Mouse (Mus musculus) brain, adult 2 months (tissue): ENCODE results near the gene Cd22.
"Not testable (repeated sequence)": the region's sequence is repeated elsewhere in the genome, so short reads cannot be mapped to it uniquely, and the experiment has no call there.

Source experiments
- DNase-seq: peaks from one replicate; pipeline ENCODE4 v3.0.0; 2011; ENCODE audit warnings: low read depth, low spot score

The Cd22 gene

DNA sequence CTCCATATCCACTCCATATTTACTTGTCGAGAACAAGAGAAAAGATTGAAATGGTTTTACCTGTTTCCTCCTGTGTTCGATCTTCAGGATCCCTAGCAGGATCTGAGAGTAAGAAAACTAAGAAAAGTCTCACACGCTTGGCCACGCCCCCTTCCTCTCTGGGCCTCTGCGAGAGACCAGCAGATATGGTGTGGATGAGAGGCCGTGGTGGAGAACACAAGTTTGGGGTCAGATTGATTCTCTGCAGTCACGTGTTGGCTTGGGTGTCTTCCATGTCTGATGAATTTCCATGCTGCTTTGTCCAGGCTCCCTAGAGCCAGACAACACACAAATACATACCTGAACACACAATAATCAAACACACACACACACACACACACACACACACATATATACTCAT is at the start of gene Cd22:
Gene Cd22, minus strand, starts transcription at position 167 of the 400 bp plus-strand sequence.
- DNase-seq = no peak

DNA sequence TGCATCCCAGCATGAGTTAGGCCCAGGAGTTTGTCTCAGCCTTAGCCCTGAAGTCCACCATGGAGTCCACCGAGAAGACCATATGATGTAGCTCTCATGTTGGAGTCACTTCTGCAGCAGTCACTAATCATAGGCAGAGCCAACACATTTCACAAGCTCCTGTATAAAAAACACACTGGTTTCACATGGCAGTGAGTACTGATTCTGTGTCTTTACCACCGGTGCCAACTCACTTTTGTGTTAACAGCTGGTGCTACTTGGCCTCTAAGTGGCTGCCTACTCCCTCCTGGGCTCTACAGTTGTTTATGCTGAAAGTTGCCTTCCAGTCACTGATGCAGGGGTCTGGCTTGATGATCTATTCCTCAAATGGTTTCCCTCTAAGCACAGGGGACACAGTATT is 44.4 kb upstream of the Cd22 start, which contains the start of gene Hamp2:
Gene Hamp2, minus strand, starts transcription at position 101 of the 400 bp plus-strand sequence.
- DNase-seq = not testable (repeated sequence)

DNA sequence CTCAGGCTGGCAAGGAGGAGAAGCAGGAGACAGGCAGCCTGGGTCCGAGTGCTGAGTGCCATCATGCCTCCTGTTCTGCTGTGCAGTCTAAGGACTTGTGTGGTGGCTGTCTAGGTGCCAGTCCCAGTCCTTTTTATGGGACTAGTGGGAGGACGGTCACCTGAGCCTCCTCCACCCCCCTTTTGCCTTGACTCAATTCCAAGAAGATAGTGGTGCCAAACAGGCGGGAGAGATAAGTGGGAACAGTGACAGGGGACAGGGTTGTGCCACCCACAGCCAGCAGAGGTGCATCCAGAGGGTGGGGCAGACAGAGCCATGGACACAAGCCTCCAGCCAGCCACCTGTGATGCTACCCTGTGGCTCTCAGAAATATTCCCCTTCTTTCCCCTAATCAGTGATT is 43.9 kb upstream of the Cd22 start:
- no peak for DNase-seq

DNA sequence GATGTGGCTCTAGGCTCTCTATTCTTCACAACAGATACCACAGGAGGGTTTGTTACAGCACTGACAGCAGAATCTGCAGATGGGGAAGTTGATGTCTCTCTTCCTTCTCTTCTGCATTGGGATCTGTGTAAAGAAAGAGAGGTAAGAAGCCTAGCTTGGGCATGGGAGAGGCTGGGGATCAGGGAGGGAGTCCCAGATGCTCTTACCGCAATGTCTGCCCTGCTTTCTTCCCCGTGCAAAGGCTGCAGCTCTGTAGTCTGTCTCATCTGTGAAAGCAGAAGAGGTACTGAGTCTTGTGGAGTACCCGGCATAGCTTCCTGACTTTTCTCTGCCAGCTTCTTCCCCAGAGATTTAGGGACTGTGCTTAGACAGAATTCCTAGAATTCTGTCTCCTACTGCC is 42.3 kb upstream of the Cd22 start:
- DNase-seq = not testable (repeated sequence)

DNA sequence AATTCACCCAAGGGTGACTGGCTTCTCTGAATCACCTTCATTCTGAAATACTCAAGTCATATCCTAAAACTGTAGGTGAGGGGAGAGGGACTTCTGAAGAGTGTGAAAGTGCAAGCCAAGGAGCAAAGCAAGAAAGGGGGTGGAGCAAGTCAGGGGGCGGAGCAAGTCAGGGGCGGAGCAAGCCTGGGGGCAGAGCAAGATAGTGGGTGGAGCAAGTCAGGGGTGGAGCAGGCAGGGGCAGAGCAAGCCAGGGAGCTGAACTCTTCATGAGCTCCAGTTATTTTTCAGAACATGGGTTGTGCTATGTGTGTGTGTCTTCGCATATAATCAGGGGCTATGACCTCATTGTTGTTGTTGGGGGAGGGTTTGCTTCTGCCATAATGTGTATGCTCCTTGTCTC is 40.1 kb upstream of the Cd22 start:
- DNase-seq = no peak

DNA sequence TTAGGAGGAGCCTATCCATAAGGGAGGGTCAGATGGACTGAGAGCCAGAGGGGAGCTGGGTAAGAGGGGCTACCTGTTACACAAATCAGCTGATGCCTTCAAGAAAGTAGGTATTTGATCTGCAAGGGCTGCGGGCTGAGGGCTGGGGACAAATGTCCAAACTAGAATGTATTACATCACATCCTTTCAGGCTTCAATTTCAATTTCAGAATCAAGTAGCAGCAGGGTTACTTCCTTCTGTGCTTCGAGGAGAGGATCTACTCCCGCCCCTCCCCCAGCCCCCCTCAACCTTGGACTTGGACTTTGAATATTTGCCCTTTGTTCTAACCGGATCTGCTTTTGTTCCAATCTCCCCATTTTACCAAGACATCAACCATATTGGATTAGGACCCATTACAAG is 37.1 kb upstream of the Cd22 start:
- no peak for DNase-seq

DNA sequence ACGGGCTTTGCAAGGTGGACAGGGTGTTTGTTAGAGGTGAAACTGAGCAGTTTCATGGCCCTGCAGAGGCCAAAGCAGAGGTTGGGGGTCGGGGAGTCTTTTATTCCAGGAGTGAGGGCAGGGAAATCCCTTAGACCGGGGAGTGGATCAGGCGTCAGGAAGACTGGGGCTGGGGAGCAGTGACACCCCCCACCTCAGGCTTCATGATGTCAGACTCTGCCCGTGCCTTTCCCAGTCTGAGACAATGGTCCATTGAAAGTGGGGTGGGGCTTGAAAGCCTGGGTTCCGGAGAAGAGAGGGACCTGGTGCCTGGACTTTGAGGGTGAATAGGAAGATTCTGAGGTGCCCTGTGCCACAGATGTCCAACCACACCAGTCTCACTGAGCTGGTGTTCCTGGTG is 36.6 kb upstream of the Cd22 start:
- peak; percentile 86 for DNase-seq

DNA sequence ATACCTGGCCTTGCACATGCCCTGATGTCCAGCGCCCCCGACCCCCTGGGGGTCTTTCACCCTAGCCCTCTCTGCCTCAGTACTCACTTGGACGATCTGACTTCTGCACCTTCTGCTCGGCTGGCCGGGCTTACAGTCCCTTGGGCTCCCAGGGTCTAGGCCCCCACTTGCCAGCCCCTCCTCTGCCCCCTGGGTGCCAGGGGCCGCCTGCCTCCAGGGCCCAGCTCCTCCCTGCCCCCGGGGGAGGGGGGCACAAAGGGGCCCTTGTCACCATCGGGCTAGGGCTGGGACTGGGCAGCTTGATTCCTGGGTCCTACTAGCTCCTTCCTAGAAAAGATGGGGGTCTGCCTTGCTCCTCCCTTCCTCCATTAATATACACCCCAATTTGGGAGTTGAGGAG is 34.6 kb upstream of the Cd22 start, which contains the start of gene Mag:
Gene Mag, minus strand, starts transcription at position 142 of the 400 bp plus-strand sequence.
- DNase-seq = peak; percentile 84

DNA sequence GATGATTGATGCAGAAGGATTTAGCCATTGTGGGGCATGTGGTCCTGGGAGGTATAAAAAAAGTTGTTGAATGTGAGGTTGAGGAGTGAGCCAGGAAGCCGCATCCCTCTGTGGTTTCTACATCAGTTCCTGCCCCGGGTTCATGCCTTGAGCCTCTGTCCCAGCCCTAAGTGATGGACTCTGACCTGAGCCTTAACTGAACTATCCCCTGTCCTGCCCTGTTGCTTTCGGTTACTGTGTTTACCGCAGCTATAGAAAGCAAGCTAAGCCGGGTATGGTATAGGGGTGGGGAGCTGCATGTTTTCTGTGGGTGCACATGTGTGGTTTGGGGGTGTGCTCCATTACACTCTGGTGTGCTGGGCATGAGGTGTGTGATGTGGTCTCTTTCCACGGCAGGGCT is 29.6 kb upstream of the Cd22 start:
- DNase-seq = no peak

DNA sequence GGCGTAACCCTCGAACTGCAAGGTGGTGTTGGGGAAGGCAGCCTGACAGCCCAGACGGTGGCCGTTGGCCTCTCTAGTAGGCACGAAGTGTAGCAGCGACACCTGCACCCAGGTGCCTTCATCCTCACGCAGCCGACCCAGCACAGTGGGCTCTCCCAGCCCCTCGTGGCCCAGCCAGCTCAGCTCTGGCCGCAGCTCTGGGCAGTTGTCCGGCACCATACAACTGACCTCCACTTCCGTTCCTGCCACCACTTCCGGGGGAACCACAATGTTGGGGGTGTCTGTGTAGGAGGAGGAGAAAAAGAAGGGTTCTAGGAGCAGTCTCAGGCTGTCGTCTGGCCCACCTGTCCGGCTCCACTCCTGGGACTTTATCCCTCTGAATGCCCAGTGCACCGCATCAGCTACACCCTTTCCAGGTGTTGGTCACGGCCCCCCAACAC is 28.9 kb upstream of the Cd22 start:
- no peak for DNase-seq

DNA sequence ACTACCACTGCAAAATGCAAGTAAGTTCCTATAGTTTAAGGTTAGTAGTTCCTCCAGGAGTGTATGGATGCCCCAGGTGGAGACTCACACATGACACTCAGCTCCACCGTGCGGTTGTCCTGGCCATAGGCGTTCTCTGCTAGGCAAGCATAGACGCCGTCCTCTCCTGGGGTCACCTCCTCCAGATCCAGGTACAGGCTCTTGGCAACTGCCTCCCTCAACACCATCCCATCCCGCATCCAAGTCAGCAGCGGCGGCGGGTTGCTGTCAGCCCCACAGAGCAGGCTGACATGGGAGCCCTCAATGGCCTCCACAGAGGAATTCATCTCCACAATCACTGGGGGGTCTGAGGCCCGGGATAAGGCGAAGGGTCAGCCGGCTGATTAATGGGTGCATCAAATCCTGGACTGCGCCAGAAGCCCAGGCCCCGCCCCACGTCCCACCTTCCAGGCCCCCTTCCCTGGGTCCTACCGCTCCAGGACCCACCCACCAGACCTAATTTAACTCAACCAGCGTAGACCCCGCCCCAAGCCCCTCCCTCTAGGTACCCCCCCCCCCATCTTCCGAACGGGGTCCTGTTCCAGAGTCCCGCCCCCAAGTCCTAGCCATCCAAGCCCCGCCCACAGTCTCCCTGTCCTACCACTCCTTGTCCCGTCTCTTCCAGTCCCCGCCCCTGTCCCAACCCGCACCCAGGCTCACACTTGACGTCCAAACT is 28.3 kb upstream of the Cd22 start:
- DNase-seq = peak; percentile 61

DNA sequence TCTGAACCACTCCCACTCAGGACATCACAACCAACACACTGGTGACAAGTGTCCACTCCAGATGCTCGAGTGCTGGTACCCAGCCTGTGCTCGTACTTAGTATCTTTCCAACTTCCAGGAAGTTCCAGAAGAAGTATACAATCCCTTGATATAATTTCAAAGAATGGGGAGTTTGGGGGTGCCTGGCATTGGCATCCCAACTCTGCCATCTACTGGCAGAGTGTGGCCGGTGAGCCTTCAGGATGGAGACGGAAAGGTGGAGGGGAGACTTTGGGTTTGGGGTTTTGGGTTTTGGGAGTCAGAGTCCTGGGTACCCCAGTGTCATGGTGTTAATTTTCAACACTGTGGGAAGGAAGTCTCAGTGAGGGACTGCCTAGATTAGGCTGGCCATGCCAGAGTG is 23.9 kb upstream of the Cd22 start:
- DNase-seq = peak; percentile 27

DNA sequence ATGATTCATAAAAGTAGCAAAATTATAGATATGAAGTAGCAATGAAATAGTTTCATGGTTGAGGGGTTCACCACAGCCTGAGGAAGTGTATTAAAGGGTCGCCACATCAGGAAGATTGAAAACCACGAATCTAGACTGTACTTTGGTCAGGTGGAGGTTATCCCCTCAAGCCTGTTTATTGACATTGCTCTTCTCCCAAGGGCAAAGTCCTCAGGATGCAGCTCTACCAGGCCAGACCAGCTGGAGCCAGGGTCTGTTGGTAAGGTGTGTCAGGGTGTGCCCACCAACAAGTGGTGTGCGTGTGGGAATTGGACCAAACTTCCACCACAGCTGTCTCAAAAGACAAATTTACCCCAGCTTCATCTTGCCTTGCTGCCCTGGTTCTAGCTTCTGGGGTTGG is 15.1 kb upstream of the Cd22 start:
- DNase-seq = no peak

DNA sequence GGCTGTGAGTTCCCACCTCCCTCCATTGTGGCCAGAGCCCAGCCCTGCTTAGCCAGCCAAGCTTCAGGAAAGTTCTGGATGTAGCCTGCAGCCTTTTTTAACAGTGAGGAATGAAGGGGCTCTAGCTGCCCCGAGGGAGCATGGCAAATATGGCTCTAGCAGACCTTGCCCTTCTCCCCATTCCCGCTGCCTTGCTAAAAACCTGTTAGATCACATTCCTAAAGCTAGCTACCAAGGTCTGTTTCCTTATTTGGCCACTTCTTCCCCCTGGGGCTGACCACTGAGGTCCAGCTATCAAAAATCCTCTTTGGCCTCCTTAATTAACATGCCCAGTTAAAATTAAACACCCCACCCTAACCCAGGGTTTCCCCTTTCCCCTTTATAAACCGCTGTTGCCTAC is 12.4 kb upstream of the Cd22 start:
- no peak for DNase-seq

DNA sequence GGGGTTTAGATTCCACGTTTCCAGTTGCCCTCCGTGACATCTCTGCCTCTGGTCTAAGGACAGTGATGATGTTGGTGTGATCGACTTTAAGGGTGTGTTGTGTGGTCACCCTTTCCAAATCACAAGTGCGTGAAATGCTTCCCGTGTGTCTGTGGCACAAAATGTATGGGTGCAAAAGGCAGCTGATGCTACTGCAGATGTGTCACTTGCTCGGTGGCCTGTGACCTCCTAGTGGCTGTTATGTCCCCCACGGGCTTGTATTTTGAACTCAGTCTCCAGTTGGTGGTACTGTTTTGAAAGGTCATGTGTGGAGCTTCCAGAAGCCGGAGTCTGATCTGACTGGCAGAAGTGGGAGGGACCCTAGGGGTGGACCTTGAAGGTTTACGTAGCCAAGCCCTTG is 11.6 kb upstream of the Cd22 start:
- DNase-seq = no peak

DNA sequence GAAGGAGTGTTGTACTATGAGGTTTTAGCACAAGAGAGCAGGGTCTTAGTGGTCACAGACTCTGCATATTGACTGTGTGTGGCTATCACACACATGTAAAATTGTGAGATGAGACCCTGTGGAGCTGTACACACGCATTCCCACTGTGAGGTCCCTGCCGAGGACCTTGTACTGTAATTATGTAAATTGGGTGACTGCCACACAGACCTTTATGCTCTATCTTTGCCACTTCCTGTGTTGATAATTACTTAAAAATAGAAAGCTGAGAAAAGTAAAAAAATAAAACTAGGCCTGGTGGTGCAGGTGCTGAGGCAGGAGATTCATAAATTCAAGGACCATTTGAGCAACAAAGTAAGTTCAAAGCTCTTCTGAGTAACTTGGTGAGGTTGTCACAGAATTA is 10.5 kb upstream of the Cd22 start:
- DNase-seq = no peak

DNA sequence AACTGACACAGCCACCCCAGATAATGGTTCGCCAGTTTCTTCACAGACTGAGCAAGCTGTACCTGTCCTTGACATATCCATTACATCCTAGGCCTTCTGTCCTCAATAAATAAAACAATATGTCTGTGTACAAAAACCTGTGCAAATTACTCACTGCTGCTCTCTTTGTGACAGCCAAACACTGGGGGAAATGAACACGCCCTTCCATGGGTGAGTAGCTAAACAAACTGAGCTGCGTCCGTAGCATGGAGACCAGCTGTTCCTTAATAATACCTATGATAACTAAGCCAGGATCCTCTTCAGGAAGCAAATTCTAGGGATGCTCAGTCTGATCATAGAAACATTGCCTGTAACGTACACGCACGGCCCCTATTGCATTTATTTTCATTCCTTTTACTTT is 8.6 kb upstream of the Cd22 start:
- no peak for DNase-seq

DNA sequence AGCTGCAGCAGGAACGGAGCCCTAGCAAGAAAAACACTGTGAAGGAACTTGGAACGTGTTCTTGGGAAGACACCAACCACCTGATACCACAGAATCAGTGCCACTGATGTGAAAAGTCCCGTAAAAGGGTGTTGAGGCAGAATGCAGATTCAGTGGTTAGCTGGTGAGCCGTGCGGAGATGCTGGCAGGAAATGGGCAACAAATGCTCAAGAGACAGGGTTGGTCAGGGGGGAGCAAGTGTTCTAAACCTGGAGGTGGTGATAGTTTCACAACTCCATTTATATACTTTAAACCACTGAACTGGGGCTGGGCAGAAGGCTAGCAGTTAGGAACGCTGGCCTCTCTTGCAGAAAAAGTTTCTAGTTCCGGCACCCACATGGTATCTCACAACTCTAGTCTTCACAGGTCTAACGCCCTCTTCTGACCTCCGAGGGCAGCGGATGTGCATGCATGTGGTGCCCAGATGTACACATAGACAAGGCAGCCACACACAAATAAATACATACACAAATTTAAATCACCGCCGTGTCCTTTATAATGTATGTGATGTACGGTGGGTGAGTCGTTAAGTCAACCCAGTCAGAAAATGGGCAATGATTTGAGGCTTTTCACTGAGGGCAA is 7.5 kb upstream of the Cd22 start:
- DNase-seq = no peak

DNA sequence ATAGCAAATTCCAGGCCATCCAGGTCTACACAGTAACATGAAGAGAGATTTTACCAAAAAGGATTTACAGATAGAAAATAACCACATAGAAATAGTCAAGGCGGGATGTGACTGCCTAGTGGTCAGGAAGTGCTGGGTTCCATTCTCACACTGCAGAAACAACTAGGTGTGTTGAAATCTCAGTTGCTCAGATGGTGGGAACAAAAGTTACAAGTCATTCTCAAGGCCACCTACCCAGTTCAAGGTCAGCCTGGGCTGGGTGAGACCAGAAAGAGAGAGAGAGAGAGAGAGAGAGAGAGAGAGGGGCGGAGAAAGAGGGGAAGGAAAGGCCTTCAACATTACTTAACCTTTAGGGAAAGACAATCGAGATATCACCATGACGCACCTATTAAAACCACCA is 6.7 kb upstream of the Cd22 start:
- DNase-seq = no peak

DNA sequence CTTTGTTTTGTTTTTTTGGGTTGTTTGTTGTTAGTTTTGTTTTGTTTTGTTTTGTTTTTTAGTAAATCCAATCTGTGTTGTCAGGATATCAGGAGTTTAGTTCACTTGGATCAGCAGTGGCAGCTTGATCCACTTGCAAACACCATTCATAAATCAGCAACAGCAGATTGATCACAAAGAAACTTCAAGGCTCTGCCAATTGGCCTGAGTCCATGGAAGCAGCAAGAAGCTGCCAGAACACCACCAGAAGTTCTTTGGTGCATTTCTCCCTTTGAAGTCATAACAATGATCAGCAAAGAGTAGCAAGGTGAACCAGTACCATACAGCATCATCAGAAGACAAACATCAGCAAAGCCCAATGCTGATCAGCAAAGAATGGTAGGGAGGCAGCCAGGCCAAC is 3.9 kb upstream of the Cd22 start:
- DNase-seq = no peak

DNA sequence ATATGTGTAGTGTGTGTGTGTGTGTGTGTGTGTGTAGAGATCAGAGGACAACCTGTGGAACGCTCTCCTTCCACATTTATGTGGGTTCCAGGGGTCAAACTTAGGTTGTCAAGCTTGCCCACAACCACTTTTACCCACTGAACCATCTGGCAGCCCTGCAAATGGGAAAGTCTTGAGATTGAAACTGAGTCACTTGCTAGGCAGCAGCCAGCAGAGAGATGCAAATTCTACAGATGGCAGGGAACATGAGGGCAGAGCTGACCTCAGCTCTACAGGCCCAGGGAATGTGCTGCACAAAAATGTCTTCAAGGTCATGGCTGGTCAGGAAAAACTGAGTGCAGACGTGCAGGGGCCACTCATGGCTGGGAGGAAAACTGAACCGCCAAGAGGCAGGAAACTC is 1.2 kb upstream of the Cd22 start:
- no peak for DNase-seq

DNA sequence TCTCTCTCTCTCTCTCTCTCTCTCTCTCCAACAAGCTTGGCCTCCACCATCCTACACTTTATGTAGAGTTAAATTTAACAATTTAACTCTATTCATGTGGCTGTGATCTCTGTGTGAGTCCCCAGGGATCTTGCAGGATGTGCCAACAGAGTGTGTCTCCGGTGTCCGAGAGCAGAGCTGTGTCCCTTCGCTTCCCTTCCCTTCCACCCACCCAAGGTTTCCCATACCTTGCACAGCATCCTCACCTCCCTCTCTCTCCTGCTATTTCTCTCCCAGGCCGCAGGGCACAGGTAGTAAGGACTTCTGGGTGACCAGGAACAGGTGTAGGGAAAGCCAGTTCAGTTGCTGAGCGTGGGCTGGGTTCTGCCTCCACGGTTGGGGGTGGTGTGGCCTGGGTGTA is 1.2 kb downstream of the Cd22 start:
- no peak for DNase-seq

DNA sequence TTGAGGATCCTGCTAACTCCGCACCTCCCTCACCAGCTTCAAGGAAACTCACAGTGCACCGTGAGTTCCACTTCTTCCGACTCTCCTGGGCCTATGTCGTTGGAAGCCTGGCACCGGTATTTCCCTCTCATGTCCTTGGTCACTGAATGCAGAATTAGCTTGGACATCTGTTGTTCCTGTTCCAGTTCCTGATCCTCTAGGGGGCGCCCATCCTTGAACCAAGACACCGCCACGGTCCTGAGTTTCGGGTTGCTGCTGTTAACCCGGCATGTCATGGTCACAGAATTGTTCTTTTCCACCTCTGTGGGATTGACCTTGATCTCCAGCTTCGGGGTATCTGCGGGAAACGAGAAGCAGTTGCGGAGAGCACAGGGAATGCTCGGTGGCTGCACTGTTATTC is 7.1 kb downstream of the Cd22 start:
- DNase-seq = peak; percentile 82
